ENCODE assay signal across 9 mouse cellular contexts in the genomic region with DNA sequence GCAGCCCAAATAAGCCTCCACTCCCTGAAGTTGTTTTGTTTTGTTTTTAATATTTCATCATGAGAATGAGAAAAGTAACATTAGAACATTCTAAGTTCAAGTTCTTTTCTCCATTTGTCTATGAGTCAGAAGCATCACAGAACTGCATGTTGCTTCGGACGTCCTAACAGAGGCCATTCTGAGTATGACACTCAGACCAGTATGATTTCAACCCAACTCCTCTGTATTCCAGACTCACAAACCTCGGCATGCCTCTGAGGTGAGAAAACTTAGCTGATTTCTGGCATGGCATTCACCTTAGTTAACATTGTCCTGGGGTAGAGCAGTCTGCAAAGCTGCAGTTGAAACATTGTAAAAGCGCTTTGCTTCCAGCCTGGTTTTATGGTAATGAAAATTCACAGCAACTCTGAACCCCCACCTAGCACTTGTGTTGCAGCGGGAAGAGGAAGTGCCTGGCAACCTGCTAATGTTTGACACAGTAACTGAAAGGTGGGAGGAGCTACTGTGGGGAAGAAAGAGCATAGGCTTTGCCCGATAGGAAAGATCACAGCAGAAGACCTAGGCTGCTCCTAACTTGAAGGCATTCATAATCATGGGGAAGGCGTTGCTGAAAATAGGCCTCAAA.
A peak's percentile ranks its signal among the peaks of the same experiment; 100 is the strongest.
DNase-seq lines count a peak whose midpoint lies in the region; ATAC-seq lines count a peak whose summit lies in the region.
"Had no signal": no experiment of that assay in that cellular context is flagged by ENCODE, and none has a peak within 500 bp of the region (broad histone marks: within the 10 kb centered on the region; RNA-seq: fewer than 3 reads in every experiment).

No protein-coding gene starts in this region.

- peak; percentile 92 for ATAC-seq in common myeloid progenitor, adult 5-6 weeks (replicated peaks; ENCODE audit: low read depth, poor library complexity, severe bottlenecking)

- peak; percentile 26 for DNase-seq in thymus, postnatal 0 days (ENCODE audit: low spot score)
- DNase-seq in thymus, postnatal 36 days, result no peak
- DNase-seq in kidney, postnatal 36 days, result peak; percentile 25 to 26
- DNase-seq in yolk sac, embryonic 10.5 days (ENCODE audit: low spot score), result peak; percentile 37
- DNase-seq in urinary bladder, postnatal 4 days (ENCODE audit: low spot score in 2 of 2), result no peak
- no peak for DNase-seq in left cerebral cortex, adult 11 months (ENCODE audit: low spot score)
- DNase-seq: gastrocnemius, postnatal 10 days; heart, postnatal 36 days had no signal

Comparison
In these comparisons a context has a peak if more than half of its experiments do, and no peak if none do; other contexts are left out.
1. DNase-seq: peak in thymus, postnatal 0 days (single experiment), kidney, postnatal 36 days (2 of 2) and yolk sac, embryonic 10.5 days (single experiment); none in thymus, postnatal 36 days (0 of 2), urinary bladder, postnatal 4 days (0 of 2) and left cerebral cortex, adult 11 months (single experiment).